Mouse (Mus musculus) heart, adult 2 months (tissue): ENCODE results near the gene Pfas.

ENCODE experiments used
- CTCF ChIP-seq: fragments of 200-600 bp; IDR thresholded peaks from 2 replicates; pipeline ENCODE4 v1.8.1; 2022; ENCODE audit warnings: antibody characterized with exemption, mild to moderate bottlenecking, moderate library complexity
- EP300 ChIP-seq: fragments of 200-500 bp; IDR thresholded peaks from 2 replicates; pipeline ENCODE4 v1.6.1; 2011; ENCODE audit warnings: low read depth, low read length, control low read depth; ENCODE audit not compliant: insufficient read depth
- POLR2A ChIP-seq: fragments of 200-500 bp; IDR thresholded peaks from 2 replicates; pipeline ENCODE4 v1.6.1; 2011; ENCODE audit warnings: mild to moderate bottlenecking, low read depth, low read length, control low read depth; ENCODE audit not compliant: insufficient read depth

DNA sequence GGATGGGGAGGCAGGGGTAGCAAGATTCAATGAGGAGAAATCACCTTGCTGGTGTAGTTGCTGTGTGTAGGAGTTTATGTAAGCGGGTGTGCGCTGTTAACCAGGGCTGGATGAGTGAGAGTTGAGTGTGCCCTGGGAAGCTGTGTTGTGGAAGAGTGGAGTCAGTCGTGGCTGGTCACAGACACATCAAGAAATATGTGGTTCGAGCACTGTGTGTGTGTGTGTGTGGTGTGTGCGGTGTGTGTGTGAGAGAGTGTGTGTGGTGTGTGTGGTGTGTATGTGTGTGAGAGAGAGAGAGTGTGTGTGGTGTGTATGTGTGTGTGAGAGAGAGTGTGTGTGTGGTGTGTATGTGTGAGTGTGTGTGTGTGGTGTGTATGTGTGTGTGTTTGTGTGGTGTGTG, 52.8 kb downstream of the Pfas start:
- no peak for TF ChIP-seq CTCF
- no peak for TF ChIP-seq POLR2A
- no peak for TF ChIP-seq EP300
